Mouse (Mus musculus) liver, adult 2 months (tissue): ENCODE measurements around the gene Homer2. TPM values are rescaled to one million over a fixed set of nuclear protein-coding genes. Genes with fewer than 3 reads are reported as not detected.

ENCODE experiments used
- DNase-seq: peaks from one replicate; pipeline ENCODE4 v3.0.0-alpha.2; 2011; ENCODE audit warnings: low read depth, low spot score; ENCODE audit errors: extremely low read depth
- H3K27ac ChIP-seq: fragments of 200-500 bp; replicated peaks from 2 replicates; pipeline ENCODE4 v1.5.1; 2012; ENCODE audit warnings: low read depth, mild to moderate bottlenecking, control low read depth, inconsistent platforms, low read length; ENCODE audit not compliant: insufficient read depth
- H3K27me3 ChIP-seq: fragments of 200-500 bp; 2 replicates; pipeline ENCODE4 v1.6.1; 2012; ENCODE audit warnings: mild to moderate bottlenecking, moderate library complexity, low read length, inconsistent platforms; ENCODE audit not compliant: control insufficient read depth, insufficient read depth
- H3K36me3 ChIP-seq: fragments of 200-500 bp; 2 replicates; pipeline ENCODE4 v1.6.1; 2012; ENCODE audit warnings: low read length, inconsistent platforms; ENCODE audit not compliant: control insufficient read depth, insufficient read depth
- H3K4me1 ChIP-seq: fragments of 200-500 bp; 2 replicates; pipeline ENCODE4 v1.6.1; 2011; ENCODE audit warnings: low read length; ENCODE audit not compliant: control insufficient read depth, insufficient read depth
- H3K4me3 ChIP-seq: fragments of 200-500 bp; 2 replicates; pipeline ENCODE4 v1.5.1; 2011; ENCODE audit warnings: low read depth, mild to moderate bottlenecking, control low read depth, low read length, moderate library complexity; ENCODE audit not compliant: insufficient read depth
- H3K79me2 ChIP-seq: fragments of 200-500 bp; 2 replicates; pipeline ENCODE4 v1.6.1; 2012; ENCODE audit warnings: inconsistent platforms, mild to moderate bottlenecking, low read length, moderate library complexity; ENCODE audit not compliant: control insufficient read depth, insufficient read depth
- H3K9ac ChIP-seq: fragments of 200-500 bp; 2 replicates; pipeline ENCODE4 v1.6.1; 2012; ENCODE audit warnings: low read depth, mild to moderate bottlenecking, control low read depth, inconsistent platforms, low read length
- CTCF ChIP-seq: fragments of 200-500 bp; IDR thresholded peaks from 2 replicates; pipeline ENCODE4 v1.5.1; 2011; ENCODE audit warnings: low read depth, low read length, control low read depth
- POLR2A ChIP-seq: fragments of 200-500 bp; IDR thresholded peaks from 2 replicates; pipeline ENCODE4 v1.6.1; 2011; ENCODE audit warnings: low read length, control low read depth; ENCODE audit not compliant: insufficient read depth; ENCODE audit errors: extremely low read depth
- WGBS: fragments of 180-500 bp; shearing (Covaris S2); methylation state at CpG from one replicate; pipeline ENCODE4 v1.1.7; 2018; 5-methylcytosine and 5-hydroxymethylcytosine counted together
- polyA plus RNA-seq: library from polyadenylated mRNA; depleted of rRNA; stranded (reverse); fragments of >200 nt; gene quantifications from 2 replicates; pipeline ENCODE4 v1.2.3, GENCODE M21; 2012
- total RNA-seq: library from RNA; depleted of rRNA; stranded (reverse); fragments of >200 nt; gene quantifications from 2 replicates; pipeline ENCODE4 v1.2.3, GENCODE M21; 2014

Homer2 gene
- total and polyA plus RNA-seq, 2 experiments = 18.4 to 32.2 TPM

DNA sequence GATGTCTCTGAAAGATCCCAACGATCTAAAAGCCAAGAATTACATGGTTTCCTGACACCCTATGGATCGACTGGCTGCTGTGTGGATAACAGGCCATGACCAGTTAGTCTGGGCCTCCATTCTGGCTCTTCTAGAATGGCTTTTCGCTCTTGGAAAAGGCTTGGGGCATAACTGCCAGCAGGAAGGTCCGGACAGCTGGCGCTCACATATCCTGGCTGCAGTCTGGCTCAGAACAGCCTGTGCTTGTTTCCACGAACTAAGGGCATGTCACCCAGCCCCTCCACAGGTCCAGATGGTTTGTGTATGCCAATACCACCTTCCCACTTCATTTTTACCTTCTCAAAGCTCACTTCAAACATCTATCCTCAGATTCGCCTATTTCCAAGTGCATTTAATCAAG, 22.0 kb downstream of the Homer2 start:
- TF ChIP-seq POLR2A = no peak
- no peak for TF ChIP-seq CTCF
- WGBS = 29% methylated on average over 7 of the region's 7 CpGs

DNA sequence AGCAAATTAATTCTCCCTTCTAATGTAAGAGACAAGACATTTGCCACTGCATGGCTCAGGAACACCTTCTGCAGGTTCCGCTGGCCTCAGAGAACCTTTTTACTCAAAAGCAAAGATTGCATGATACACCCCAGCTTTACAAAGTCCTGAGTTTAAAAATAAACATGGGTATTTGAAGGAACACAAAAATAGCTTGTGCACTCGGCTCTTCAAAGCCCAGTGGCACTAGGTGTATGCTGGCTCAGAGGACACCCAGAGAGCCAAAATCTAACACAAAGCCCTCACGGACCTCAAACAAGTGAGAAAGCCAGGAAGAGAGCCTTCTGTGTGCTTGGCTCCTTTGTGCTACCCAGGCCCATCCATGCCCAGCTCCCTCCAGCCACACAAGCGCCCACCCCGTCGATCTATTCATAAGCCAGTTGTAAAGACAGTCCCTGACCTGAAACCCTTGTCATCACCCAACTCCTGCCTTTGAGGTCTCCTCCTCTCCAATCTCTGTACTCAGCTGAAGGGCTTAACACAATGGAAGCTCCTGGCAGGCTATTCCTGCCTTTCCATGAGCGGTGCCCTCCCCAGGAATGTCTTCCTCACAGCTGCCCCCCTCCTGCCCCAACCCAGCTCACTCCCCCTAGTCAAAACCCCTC, 23.4 kb downstream of the Homer2 start:
- peak overlapping the region; percentile 80 for H3K27ac ChIP-seq
- peak; percentile 87 for DNase-seq
- WGBS = 46% methylated on average over 7 of the region's 7 CpGs
- no peak overlapping the region for H3K4me3 ChIP-seq
- TF ChIP-seq POLR2A (no peak), CTCF (no peak)
- peaks cover 29% of the 10 kb centered on the region; the same call in 1 of the 2 replicates for H3K79me2 ChIP-seq
- H3K4me1 ChIP-seq = peaks cover 38% of the 10 kb centered on the region
- no peaks in the 10 kb centered on the region for H3K27me3 ChIP-seq
- no peaks in the 10 kb centered on the region for H3K36me3 ChIP-seq
- H3K9ac ChIP-seq = 0 out of 2 replicates have a peak overlapping the region, but pooled peaks have one; percentile 26

More for the DNA sequence above, 22.0 kb downstream of the Homer2 start:
- Histone ChIP-seq H3K9ac (no peak overlapping the region), H3K4me3 (no peak overlapping the region), H3K36me3 (no peaks in the 10 kb centered on the region), H3K4me1 (peaks cover 46% of the 10 kb centered on the region), H3K27me3 (no peaks in the 10 kb centered on the region), H3K79me2 (peaks cover 22% of the 10 kb centered on the region; the same call in 1 of the 2 replicates), H3K27ac (peak overlapping the region; percentile 65)
- peak; percentile 79 for DNase-seq

GRCm38 (mm10) chr7:81681386-81681785, 25.9 kb downstream of the Homer2 start:
- H3K27me3 ChIP-seq = no peaks in the 10 kb centered on the region
- no peak overlapping the region for H3K9ac ChIP-seq
- no peak overlapping the region for H3K27ac ChIP-seq
- peak; percentile 29 for DNase-seq
- peaks cover 36% of the 10 kb centered on the region; the same call in 1 of the 2 replicates for H3K79me2 ChIP-seq
- TF ChIP-seq POLR2A (no peak), CTCF (no peak)
- H3K4me3 ChIP-seq = no peak overlapping the region
- peaks cover 31% of the 10 kb centered on the region for H3K4me1 ChIP-seq
- no peaks in the 10 kb centered on the region for H3K36me3 ChIP-seq
- WGBS = 31% methylated on average over 3 of the region's 3 CpGs

GRCm38 (mm10) chr7:81673359-81674013, 33.8 kb downstream of the Homer2 start:
- 75% methylated on average over 15 of the region's 15 CpGs for WGBS
- Histone ChIP-seq H3K4me1 (no peaks in the 10 kb centered on the region), H3K36me3 (no peaks in the 10 kb centered on the region), H3K27me3 (no peaks in the 10 kb centered on the region), H3K9ac (no peak overlapping the region), H3K27ac (no peak overlapping the region), H3K4me3 (no peak overlapping the region), H3K79me2 (peaks cover 21% of the 10 kb centered on the region)
- DNase-seq = no peak
- TF ChIP-seq CTCF (no peak), POLR2A (no peak)

DNA sequence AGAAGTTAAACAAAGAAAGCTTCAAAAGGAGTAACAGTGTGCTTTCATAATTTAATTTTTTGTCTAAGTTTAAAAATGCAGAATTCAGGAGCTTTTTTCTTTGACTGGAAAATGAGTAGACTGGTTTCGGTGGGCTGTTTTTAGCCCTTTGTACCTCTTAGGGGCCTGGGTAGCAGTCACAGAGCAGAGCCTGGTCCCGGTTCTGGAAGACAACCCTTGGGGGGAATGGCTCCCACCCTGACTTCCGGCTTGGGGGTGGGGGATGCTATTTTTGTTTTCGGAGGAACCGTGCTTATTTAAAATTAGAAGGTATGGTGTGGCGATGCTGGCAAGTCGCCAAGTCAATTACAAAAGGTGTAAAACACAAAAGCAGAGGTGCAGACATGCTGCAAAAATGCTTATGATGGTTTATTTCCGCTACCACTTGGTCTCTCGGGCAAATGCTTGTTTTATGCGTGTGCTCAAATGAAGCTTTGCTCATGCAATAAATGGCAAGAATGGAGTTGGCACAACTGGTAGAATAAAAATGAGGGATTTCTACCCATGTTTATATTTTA, 34.5 kb downstream of the Homer2 start:
- Histone ChIP-seq H3K4me1 (no peaks in the 10 kb centered on the region), H3K27ac (no peak overlapping the region), H3K27me3 (no peaks in the 10 kb centered on the region), H3K79me2 (peaks cover 21% of the 10 kb centered on the region), H3K36me3 (no peaks in the 10 kb centered on the region), H3K9ac (no peak overlapping the region), H3K4me3 (no peak overlapping the region)
- no peak for TF ChIP-seq CTCF
- TF ChIP-seq POLR2A = no peak
- WGBS = 82% methylated on average over 10 of the region's 10 CpGs
- DNase-seq = no peak
